Mouse (Mus musculus) embryo, embryonic 11.5 days (tissue): ENCODE results near the gene Ttll1.

ENCODE experiments used
- DNase-seq: peaks from one replicate; pipeline ENCODE4 v3.0.0-alpha.2; 2012; ENCODE audit warnings: low read depth, low spot score

The Ttll1 gene

DNA sequence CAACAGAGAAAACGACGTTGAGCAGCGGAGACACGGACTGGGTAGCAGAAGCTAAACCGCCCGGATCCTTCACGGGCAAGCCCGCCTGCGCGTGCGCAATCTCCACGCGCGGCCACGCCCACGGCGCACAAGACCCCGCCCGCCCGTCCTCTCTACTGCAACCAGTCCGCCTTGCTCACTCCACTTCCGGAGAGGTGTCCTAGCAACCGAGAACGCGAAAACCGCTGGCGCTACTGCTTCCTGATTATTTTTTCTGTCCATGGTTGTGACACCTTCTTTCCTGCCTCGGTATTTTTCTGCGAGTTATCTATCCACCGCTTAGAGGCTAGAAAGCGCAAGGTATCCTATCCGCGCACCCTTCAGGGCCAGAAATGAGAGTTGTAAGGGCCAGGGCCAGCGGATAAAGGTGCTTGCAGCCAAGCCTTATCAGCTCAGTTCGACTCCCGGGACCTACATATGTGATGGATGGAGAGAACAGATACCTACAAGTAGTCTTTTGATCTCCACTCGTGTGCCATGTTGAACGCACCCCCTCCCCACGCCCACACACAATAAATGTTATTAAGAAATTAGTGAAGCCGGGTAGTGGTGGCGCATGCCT, at the start of gene Ttll1:
TSS of gene Ttll1 (minus strand) at position 89 of the 601 bp plus-strand sequence.
- DNase-seq = peak; percentile 89

DNA sequence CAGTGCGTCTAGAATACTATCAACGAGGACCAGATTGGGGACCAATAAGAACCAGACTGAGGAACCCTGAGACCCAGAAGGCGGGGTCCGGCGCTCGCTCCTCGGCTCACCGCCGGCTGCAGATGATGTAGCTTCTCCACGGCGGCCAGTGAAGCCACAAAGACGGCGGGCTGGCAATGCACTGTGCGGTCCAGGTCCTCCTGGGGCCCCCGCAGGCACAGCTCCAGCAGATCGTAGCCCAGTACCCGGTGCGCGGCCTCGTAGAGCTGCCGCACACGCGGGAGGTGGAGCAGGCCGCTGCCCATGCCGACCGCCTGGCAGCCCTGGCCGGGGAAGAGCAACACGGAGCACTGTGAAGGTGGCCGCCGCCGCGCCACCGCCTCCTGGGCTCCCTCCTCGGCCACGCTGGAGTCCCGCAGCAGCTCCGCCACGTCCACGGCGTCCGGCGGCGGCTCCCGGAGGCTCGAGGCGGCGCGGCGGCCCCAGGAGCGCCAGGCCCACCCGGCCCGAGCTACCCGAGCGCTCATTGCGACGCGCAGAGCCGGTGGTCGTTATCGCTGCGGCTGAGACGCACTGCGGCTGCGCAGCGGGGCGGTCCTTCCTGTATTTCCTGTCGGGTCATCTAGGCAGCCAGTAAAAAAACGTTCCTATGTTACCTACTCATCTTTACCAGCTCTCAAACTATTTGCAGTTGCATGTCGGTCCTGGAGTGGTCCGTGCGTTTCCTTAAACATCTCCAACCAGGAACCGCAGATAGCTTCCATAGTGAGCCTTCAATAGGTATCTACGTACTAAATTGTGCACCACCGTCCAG, 44.7 kb upstream of the Ttll1 start:
- DNase-seq = peak; percentile 84

DNA sequence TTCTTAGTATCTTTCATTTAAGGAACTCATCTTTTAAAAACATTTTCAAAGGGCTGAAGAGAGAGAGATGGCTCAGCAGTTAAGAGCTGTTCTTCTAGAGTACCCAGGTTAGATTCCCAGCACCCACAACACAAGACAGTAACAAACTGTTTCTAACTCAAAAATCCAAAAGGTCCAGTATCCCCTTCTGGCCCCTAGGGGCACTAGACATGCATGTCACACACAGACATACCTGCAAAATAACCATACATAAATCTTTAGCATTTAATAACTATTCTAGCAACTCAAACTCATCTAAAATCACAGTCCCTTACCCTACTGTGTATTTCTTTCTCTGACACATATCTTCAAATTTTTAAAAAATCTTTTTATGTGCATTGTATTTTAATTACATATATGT, 43.1 kb upstream of the Ttll1 start:
- DNase-seq = no peak

DNA sequence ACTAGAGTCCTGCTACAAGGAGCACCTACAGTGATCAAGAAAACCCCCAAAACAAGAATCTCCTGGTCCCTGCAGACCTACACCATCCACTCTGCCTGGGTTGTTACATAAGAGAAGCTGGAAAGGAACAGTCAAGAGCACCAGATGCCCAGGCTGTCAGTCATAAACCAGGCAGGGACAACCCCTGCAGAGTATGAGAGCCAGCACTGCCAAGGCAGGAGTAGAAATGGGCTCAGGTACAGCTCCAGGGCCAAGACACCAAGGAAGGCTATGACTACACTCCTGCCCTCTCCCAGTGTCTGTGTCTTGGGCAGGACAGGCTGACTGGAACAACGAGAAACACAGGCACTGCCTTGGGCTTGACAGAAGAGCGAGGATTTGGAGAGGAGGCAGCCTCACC, 39.4 kb upstream of the Ttll1 start:
- DNase-seq = no peak

DNA sequence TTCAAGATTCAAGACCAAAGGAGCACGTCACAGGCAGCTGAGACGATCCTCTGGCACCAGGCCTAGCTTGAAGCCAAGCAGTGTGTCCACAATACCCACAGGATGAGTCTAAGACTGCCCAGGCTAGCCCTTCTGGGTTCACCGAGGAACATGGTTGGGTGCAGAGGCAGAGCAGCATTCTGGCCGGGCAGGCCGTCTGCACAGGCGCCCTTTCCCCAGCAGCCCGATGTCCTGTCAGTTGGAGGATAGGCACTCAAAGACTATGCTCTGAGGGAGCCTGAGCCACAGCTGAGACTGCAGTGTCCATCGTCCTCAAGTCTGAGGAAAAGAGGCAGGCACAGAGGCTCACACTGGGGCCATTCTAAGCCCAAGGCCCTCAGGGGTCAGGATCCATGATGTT, 36.5 kb upstream of the Ttll1 start:
- no peak for DNase-seq

DNA sequence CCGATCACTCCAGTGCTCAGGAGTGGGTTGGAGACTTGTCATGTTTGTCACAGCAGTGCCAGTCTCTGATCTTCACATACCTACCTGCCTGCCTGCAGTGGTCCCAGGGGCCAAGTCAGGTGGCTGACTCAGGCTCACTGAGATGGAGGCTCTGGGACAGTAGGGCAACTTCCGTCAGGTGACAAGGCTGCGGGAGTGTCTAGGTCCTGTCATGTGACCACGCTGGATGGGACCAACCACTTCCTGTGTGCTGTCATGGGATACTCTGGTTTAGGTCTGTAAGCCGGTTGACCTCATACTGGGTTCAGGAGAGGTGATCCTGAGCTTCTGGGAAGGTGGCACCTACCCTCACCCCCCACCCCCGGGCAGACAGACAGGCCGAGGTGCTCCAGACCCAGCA, 35.3 kb upstream of the Ttll1 start:
- DNase-seq = no peak

DNA sequence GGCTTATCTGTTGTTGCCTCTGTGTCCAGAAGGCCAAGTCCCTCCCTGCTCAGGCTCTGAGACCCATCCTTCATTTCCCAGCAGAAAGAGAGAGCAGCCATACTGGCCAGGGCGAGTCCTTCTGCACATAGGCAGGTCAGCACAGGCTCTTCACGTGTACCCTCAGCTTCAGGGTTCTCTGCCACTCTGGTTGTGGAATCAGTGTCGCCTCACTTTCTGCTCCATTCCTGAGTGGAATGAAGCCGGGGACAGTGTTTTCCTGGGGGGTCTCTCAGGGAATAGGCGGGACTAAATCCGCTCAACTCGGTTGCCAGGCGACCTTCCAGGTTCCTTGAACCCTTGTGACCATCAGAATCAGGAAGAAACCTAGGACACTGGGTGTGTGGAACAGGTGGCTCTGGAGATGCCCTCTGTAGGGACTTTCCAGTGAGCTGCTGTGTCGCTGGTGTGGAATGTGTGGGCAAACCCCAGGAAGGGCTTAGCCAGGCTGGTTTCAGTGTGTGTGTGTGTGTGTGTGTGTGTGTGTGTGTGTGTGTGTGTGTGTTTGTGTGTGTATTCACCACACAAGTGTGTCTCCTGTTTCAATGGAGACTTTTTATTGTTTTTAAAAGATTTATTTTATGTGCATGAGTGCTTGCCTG, 31.1 kb upstream of the Ttll1 start:
- DNase-seq = no peak

DNA sequence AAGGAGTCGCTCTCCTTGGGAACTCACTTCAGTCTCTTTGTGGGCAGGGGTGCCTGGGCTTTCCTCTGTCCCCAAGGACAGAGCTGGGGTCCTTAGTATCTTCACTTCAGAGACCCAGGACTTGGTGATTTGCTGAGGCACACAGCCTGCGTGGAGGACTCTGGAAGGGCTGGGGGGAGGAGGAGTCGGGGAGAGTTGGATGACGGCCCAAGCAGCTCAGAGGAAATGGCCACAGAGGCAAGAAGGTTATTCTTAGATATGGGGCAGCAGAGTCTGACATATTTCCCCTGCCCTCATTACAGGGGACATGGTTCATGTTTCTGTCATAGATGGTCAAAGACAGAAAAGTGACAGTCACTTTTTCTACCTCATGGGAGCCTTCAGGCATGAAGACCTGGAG, 29.2 kb upstream of the Ttll1 start:
- no peak for DNase-seq

DNA sequence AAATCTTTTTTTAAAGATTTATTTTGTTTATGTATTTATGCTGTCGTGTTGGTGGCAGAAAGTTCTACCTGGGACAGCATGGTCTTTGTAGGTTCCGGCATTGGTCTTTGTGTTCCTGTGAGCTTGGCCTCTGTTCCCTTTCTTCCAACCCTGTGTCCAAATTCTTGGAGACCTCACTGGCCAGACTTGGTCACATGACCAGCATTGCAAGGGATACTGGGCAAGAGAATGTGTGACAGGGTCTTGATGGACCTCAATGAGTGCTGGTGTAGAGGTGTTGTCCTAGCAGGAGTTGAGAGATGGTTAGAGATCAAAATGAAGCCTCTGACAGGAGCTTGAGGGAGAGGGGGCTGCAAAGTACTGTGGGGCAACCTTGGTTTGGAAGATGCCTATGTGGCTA, 28.2 kb upstream of the Ttll1 start:
- no peak for DNase-seq

DNA sequence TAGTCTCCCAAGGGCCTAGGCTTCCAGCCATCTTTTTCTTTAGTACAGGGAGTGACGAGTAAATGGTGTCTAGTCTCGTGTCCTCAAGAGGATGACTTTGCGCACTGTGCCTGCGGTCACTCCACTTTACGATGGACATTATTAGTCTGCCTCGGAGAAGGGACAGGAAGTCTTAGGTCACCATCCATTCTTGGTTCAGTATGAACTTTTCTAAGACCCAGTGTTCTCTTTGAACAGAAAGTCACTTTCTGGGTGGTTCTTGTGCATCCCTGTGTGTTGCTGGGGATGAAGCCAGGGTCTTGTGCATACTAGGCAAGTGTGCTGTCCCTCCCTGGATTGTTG, 25.2 kb upstream of the Ttll1 start:
- DNase-seq = no peak

DNA sequence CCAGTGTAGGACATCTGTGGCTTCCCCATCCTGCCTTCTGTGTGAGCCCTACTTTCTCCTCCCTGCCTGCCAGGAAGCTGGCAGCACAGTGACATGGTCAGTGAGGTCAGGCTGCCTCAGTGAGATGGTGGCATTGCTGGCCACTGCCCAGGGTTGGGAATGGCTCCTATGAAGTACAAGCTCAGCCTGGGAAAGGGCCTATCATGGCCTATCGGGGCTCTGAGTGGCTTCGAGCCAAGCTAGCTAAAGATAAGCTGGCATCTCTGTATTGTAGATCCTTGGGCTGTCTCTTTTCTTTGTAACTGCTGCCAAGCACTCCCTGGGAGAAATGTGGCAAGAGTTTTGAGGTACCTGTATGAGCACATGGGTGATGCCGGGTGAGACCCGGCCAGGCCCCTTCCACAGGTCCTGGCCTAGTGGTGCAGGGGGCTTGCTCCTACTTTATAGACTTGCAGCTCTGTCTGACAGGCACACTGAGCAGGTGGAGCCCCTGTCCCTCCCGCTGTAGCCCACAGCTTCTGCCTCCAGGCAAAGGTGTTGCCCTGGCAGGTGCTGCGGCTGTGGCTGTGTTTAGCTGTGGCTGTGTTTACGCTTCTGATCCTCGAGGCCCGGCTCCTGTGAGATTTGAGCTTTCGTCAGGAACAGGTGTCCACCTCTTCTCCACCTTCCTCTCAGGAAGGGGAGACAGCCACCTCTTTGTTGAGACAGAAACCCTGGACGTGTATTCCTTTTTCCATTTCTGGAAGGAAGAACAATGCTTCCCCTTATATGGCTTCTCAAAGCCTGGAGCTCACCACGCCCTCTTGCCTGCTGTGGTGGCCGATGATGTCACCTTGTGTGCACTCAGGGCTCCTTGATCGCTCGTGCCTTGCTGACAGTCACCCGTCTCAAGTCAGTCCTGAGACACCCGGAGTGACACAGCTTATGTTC, 24.5 kb upstream of the Ttll1 start:
- DNase-seq = no peak

DNA sequence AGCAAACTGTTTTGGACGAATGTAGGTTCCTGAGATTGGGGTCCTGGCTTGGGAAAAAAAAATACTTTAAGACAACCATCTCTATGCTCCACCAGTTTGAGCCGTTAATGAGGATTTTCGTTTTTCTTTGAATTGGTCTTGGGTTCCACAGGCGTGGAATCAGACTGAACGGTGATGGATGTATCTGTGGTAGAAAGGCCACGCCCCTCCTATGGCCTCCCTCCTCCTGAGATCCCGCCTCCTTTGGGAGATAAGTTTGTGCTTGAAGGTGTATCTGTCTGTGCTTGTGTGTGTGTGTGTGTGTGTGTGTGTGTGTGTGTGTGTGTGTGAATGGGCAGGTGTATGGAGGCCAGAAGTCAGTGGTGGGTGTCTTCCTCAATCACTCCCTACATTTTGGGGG, 21.9 kb upstream of the Ttll1 start:
- no peak for DNase-seq

DNA sequence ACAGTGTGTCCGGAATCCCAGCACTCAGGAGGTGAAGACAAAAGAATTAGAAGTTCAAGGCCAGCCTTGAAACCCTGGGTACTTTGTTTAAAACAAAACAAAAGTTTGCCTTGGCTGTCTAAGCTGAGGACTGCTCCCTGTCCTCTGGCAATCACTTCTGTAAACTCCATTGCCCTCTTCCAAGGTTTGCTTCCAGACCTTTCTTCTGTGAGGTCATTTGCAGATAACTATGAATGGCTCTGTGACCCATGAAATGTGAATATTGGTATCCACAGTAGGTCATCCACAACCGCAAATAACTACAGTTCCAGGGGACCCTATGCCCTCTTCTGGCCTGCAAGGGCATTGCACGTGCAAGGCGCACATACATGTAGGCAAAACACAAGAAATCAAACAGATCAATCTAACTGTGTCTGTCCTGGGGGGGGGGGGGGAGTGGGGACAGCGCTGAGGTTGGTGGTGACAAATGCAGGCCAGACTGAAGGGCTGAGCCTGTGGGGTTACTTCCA, 21.3 kb upstream of the Ttll1 start:
- no peak for DNase-seq

DNA sequence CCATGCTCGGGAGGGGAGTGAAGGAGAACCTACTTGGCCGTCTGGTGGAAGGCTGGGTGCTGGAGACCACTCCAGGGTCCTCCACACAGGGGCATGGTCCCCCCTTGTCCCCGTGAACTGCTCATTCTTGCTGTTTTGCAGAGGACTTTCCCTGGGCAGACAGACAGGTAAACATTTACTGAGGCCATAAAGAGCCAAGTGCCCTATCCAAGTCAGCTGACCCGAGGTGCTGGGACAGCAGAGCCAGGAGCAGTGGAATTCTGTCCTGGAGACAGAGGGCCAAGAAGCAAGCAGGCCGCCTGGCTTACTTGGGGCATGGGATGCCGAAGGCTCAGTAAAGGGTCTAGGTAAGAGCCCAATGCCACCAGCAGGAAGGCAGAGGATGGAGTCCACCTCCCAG, 20.0 kb upstream of the Ttll1 start:
- no peak for DNase-seq

DNA sequence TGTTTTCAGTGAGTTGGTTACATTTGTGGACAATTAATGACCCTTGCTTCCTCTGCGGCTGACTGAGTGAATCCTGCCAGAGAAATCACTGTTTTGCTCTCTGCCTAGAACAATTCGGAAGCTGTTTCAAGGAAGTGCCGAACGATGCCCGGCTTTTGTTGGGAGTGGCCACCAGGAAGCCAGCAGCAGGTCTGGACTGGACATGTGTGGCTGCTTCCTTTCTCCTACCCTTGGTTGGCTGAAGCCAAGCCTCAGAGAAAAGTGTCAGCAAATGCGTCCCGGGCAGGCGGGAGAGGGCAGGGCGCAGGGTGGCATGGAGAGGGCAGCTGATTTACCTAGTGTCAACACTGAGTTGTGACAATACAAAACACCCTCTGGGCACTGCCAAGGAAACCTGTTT, 19.5 kb upstream of the Ttll1 start:
- no peak for DNase-seq

DNA sequence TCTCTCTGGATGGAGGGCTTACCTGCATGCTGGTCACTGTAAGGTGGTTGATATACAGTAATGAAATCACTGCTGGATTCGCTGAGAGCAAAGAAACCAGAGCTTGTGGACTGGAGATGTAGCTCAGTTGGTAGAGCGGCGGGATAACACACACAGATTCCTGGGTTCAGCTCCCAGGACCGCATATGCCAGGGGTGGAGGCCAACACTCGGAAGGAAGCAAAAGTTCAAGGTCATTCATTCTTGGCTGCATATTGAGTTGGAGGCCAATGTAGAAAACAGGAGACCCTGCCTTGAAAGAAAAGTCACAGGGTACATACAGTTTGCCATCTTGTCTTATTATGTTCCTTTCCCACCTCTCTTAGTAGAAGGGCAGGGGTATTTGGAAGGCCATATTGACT, 19.1 kb upstream of the Ttll1 start:
- DNase-seq = no peak

DNA sequence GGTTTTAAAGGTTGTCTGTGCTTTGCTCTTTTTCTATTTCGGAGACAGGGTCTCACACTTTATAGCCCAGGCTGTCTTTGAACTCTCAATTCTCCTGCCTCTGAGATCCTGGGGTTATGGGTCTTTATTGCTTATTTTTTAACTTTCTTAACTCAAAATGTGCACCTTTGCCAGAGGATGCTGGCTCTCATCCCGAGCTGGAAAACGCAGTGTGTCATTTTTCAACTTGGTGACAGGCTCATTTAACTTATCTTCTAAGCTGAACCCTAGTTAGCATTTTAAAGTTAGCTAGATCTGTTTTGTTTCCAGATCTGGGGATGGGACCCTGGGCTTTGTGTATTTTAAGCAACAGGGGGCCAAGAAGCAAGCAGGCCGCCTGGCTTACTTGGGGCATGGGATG, 18.2 kb upstream of the Ttll1 start:
- no peak for DNase-seq

DNA sequence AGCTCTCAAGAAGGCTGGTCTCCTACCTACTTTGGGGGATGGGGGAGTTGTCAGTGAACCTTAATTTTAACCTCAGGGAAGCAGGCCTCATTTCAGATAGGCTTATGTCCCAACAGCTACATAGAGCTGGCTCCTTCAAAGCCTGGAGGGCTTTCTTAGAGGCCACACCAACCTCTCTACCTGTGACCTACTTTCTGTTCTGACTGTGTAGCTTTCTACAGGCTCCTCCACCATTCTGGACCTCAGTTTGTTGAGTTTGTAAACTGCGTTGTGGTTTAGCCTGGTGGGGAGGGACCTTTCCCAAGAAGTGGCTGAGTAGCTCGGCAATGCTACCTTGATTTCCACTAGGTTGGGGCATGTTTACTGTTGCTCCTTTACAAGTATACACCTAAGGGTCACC, 17.1 kb upstream of the Ttll1 start:
- no peak for DNase-seq

DNA sequence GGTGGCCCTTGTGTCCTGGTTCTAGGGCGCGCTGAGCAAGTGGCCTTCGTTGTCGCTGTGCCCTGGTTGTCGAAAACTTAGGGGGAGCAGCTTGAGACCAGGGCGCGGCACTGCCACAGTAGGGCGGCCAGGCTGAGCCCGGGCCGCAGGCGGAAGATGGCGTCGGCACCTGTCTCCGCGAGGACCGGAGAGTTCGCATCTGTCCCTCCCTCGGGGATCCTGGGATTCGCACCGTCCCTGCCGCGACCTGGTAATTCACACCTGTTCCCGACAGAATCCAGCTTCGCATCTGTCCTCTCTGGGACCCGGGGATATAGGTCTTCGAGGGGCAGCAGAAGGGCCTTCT, 16.4 kb upstream of the Ttll1 start:
- no peak for DNase-seq

DNA sequence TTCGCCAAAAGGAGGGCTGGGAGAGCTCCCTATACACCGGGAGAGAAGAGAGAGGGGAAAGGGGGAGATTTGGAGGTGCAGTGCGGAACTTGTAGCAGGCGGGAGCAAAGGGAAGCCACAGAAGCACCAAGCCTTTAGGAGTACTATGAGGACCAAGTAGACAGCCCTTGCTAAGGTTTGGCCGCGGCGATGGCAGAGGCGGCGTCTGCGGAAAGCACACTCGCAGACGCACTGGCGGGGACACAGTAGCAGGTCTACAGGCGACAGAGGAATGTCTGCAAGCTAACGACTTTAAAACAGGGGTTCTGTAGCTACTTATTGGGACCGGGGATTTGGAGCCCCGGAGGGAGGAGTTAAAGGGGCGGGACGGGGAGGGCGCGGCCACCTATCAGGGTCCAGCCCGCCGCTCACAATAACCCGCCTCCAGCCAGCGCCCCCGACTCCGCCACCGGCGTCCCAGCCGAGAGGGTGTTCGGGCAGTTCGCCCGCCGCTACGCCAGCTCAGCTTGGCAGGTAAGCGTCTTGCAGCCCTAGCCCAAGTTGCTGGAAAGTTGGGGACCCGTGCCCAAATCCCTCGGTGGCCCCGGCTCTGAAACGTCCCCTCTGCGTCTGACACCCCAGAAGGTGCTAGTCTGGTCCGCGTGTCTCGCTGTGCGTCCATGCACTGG, 15.9 kb upstream of the Ttll1 start, which contains the start of gene Bik:
TSS of gene Bik (plus strand) at position 439 of the 668 bp plus-strand sequence.
- DNase-seq = peak; percentile 44

DNA sequence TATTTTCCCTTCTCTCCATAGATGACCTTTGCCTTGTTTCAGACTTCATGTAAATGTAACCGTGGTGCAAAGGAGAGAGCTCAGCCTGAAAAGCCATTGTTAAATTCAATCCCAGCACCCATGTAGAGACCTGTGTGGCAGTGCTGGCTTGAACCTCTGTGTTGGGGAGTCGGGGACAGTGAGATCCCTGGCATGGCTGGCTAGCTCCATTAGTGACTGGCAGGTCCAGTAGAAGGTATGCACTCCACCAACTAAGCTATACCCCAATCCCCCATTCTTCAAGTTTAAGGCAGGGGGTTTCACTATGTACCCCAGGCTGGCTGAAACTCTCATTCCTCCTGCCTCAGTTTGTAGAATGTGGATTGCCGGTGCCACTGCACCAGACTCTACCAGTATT, 13.6 kb upstream of the Ttll1 start:
- DNase-seq = no peak
